Mouse (Mus musculus): ENCODE results near the gene Numb.
A peak's percentile ranks its signal among the peaks of the same experiment; 100 is the strongest.

The Numb gene

GRCm38 (mm10) chr12:83852512-83853213 lies 69.1 kb downstream of the Numb start:
- no peak for DNase-seq (ENCODE audit: low read depth, low spot score)

- DNase-seq (ENCODE audit: low read depth, low spot score): no peak
Observed at GRCm38 (mm10) chr12:83850334-83850733, 71.4 kb downstream of the Numb start.

GRCm38 (mm10) chr12:83848595-83849231 lies 73.0 kb downstream of the Numb start:
- no peak for DNase-seq (ENCODE audit: low read depth, low spot score)

- no peak for DNase-seq (ENCODE audit: low read depth, low spot score)
Observed at GRCm38 (mm10) chr12:83847877-83848276, 73.9 kb downstream of the Numb start.

GRCm38 (mm10) chr12:83842678-83843440 lies 78.9 kb downstream of the Numb start:
- no peak for DNase-seq (ENCODE audit: low read depth, low spot score)

- DNase-seq (ENCODE audit: low read depth, low spot score): peak; percentile 51
Observed at GRCm38 (mm10) chr12:83841409-83842190, 80.1 kb downstream of the Numb start.

GRCm38 (mm10) chr12:83833979-83834378 lies 87.8 kb downstream of the Numb start:
- no peak for DNase-seq (ENCODE audit: low read depth, low spot score)

GRCm38 (mm10) chr12:83830424-83830823 lies 91.3 kb downstream of the Numb start:
- no peak for DNase-seq (ENCODE audit: low read depth, low spot score)

GRCm38 (mm10) chr12:83816616-83817015 lies 105.1 kb downstream of the Numb start:
- DNase-seq (ENCODE audit: low read depth, low spot score): no peak

GRCm38 (mm10) chr12:83811901-83812300 lies 109.8 kb downstream of the Numb start:
- no peak for DNase-seq (ENCODE audit: low read depth, low spot score)

GRCm38 (mm10) chr12:83803641-83804040 lies 118.1 kb downstream of the Numb start:
- no peak for DNase-seq (ENCODE audit: low read depth, low spot score)

GRCm38 (mm10) chr12:83800943-83801342 lies 120.8 kb downstream of the Numb start:
- DNase-seq (ENCODE audit: low read depth, low spot score): peak; percentile 43

- DNase-seq (ENCODE audit: low read depth, low spot score): no peak
Observed at GRCm38 (mm10) chr12:83798313-83798712, 123.4 kb downstream of the Numb start.

- DNase-seq (ENCODE audit: low read depth, low spot score): no peak
Observed at GRCm38 (mm10) chr12:83795586-83795985, 126.1 kb downstream of the Numb start.

GRCm38 (mm10) chr12:83795051-83795450 lies 126.7 kb downstream of the Numb start:
- DNase-seq (ENCODE audit: low read depth, low spot score): no peak

- DNase-seq (ENCODE audit: low read depth, low spot score): no peak
Observed at GRCm38 (mm10) chr12:83792706-83793410, 128.9 kb downstream of the Numb start.

- no peak for DNase-seq (ENCODE audit: low read depth, low spot score)
Observed at GRCm38 (mm10) chr12:83791737-83792136, 130.0 kb downstream of the Numb start.

GRCm38 (mm10) chr12:83790749-83791148 lies 131.0 kb downstream of the Numb start:
- DNase-seq (ENCODE audit: low read depth, low spot score): no peak

GRCm38 (mm10) chr12:83789781-83790140 lies 132.0 kb downstream of the Numb start:
- DNase-seq (ENCODE audit: low read depth, low spot score): no peak

- DNase-seq (ENCODE audit: low read depth, low spot score): no peak
Observed at GRCm38 (mm10) chr12:83789051-83789780, 132.5 kb downstream of the Numb start.

- DNase-seq (ENCODE audit: low read depth, low spot score): no peak
Observed at GRCm38 (mm10) chr12:83785305-83785704, 136.4 kb downstream of the Numb start.

All from ES-CJ7 (cell line).